Mouse (Mus musculus) frontal cortex, postnatal 36 days (tissue): ENCODE measurements around the gene Fam227a.

Source experiments
- DNase-seq, 2 experiments: peaks; one replicate each; pipeline ENCODE4 v3.0.0; 2022; ENCODE audit warnings: low spot score in 2 of 2

Gene Fam227a

DNA sequence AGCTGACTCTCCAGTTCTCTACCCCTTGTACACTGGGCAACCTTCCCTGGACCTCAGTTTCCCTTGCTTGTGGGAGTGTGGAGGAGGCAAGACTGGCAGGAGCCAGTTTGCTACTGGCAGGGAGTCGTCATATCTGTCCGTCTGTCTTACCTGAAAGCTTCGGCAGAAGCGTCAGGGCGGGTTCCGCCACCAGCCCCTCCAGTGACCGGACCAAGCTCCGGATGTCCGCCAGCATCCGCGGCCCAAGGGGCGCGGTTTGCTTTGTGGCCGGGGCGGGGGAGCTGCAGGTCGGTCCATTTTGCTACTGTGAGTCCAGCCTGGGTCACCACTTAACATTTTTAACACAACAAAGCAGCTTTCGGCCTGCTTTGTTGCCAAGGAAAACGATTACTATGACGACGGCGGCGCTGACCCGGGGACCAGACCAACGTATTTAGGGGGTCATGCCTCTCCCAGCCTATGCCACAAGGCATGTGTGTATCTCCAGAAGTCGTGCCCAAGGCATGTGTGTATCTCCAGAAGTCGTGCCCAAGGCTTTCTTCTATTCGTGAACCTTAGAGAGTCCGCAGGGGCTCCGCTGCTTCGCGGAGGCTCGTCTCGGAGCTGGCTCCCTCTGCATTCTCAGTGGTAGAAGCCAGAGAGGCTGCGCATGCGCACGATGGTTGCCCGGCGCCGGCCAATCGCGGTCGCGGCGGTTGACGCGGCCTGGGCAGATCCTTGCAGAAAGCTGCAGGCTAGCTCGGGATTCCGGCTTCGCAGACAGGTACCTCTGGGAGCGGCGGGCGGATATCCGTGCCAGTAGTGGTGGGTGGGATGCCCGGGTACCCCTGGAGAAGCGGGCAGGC, at the start of gene Fam227a, which contains the start of gene Cby1:
TSS of gene Fam227a (minus strand) at position 426 of the 845 bp plus-strand sequence.
TSS of gene Cby1 (plus strand) at position 669 of the 845 bp plus-strand sequence.
- peak; percentile 96 to 98 for DNase-seq

DNA sequence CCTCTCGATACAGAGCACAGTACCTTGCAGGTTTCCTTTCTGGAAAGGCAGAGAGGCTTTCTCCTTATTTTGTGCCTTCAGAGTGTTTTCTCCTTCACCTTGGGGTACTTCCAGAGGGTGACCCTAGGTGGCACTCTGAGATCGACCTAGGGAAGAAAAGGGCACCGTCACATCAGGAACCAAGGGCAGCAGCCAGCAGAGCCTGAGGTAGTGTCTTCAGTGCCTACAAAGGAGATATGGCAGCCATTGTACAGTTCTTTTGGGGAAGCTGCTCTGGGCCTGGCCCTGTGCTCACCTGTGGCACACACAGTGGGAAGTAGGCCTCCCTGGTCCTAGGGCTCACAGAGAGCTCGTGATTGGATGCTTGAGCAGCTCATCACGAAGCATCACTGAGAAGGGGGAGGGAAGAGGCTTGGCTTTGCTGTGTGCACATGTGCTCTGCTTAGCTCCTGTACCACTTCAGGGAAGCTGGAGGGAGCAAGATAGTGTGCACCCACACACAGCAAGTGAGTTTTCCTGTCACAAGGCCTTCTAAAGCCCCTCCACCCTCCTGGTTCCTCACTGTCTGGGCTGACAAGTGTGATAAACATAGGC, 49.6 kb upstream of the Fam227a start:
- no peak for DNase-seq

DNA sequence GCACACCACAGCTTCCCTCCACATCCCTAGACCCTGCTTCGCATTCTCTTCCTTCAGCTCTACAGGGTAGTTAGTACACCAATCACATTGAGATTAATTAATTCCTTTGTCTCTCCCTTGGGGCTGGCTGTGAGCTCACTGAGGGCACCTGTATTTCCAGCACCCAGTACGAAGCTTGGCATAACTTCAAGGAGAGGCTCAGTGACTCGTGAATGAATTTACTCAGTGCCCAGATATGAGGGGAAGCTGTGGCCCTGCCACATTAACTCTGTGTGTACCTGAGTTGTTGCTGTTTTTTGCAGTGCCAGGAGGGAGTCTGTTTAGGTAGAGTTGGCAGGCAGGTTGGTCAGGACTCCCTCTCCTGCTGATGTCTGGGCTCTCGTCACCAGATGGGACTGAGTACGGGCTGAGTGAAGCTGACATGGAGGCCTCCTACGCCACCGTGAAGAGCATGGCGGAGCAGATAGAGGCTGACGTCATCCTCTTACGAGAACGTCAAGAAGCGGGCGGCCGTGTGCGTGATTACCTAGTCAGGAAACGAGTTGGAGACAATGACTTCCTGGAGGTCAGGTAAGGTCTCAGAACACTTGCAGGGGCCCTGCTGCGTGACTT, 48.0 kb upstream of the Fam227a start:
- DNase-seq, result no peak

DNA sequence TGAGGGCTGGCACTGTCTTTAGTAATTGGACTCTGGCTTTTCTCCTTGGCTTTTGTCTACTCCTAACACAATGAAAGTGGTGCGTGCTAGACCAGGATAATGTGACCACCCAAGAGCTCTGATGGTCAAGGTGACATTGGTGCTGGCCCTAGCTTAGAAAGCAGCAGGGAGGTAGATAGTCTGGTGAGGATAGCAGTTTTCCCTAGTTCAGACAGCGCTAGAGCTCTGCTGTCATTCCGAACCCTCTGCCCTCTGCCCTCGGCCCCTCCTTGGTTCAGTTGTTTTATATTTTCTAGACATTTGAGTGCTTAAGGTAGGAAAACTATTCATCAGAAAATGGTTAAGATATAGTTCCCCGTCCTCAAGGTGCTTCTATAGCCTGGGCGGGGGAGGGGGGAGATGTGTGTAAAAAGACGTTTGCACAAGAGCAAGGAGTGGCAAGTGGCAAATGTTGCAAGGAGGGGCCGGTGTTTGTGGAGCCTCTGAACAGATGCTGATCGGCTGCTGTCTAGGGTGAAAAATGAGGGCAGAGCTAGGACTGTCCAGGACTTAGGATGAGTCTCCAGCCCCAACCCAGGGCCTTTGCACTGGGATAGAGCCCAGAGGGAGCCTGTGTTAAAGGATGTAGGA, 38.9 kb upstream of the Fam227a start:
- no peak for DNase-seq

DNA sequence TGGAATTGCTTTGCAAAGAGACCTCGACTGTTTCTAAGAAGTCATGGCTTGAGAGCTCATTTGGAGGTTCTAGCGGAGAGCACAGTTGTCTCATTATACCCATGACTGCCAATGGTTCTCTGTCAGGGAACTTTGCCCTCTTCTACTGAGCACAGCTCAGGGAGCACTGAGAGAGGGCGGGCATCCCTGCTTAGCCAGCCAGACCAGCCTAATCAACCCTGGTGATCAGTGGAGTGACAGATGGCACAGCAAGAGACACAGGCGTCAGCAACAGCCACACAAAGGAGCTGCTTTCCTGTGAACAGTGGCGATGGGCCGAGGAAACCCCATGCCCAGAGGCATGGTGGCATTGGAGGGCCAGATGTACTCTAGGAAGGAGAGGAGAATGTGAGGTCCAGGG, 38.3 kb upstream of the Fam227a start:
- no peak for DNase-seq

DNA sequence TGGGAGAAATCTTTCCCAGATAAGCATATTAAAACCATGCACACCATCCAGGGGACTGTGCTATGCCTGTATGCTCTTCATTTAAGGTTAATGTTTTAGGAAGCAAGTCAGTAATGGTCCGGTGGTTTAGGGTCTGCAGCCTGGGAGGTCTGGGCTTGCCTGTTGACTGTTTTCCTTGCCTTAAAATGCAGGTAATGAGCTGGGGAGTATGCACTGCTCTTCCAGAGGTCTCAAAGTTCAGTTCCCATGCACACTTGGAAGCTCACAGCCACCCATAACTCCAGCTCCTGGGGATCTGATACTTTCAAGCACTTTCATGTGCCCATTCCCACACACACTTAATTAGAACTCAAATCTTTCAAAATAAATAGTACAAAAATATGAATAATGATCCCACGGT, 37.8 kb upstream of the Fam227a start:
- no peak for DNase-seq

DNA sequence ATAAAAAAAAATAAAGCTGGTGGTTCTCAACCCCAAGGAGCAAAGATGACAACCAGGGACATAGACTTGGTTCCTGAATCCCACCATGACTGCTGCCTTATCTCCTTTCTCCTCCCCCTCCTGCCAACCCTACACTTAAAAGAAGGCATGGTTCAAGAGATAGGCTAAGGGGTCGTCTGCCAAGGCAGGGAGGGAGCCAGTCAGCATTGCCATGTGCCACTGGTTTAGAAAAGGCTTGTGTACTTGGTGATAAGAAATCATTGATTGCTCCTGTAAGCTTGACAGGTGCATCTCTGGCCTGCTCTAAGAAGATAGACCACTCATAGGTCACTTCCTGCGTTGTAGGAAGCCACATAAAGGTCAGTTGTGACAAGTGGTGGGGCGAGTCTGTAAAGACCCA, 36.8 kb upstream of the Fam227a start:
- DNase-seq, result no peak

DNA sequence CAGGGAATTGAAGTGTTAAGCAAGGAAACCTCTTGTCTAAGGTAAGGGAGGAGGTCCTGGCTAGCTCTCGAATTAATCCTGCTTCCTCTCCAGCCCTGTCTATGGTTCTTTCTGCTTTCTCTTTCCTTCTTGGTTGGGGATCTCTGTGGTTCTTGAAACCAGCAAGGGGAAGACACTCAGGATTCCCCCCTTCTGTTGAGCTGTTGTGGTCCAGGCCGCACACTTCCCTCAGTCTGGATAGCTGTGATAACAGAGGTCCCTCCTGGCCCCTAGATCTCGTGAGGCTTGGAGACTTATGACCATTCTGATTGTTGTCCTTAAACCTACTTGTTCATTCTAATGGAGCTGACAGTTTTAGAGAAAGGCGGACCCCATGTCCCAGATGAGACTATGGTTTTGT, 35.8 kb upstream of the Fam227a start:
- no peak for DNase-seq

DNA sequence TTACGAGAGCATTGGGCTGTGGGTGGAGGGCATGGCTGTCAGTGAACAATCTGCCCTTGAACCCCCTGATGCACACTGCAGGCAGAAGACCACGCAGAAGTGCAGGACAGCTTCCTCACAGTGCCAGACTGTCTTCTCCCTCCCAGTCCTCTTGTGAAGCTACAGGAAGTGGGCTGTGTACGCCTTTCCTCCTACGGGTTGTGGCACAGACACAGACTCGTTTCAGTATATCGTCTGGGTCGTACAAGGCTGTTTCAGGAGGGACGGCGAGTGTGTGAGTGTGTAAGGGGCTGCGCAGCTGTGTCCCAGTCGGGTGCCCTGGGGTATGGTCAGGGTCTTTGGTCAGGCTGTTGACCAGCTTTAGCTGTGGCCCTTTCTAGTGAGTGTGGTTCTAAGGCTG, 35.0 kb upstream of the Fam227a start:
- no peak for DNase-seq

DNA sequence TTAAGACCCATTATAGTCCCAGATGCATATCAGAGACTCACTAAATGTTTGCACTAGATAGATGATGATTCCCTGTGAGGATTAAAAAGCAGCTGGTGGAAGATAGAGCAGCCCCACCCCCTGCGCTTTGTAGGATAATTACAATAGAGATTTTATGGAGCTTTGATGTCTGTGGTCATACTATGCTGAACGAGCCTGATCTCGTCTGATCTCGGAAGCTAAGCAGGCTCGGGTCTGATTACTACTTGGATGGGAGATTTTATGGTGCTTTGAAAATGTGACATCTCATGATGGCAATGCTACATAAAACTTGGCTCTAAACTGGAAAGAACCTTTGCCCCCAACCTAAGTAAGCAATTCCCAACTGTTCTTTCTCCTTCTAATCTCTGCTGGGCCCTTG, 33.6 kb upstream of the Fam227a start:
- no peak for DNase-seq

DNA sequence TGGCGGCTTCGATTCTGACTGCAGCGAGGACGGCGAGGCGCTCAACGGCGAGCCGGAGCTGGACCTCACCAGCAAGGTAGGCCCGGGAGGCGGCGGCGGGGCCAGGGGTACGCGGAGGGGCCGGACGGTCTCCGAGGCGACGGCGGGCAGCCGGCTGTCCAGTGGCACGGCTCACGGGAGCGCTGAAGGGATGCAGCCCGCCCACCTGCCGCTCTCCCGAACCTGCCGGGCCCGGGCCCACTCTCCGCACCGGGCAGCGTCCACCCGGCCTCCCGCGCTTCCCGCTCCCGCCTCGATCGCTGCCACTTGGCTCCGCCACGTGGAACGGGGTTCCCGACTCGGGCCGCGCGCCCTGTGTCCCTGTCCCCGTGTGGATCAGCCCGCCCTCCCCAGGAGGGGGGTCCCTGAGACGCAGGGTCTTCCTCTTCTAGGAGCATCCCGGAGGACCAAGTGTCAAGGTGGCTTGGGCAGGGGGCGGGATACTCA, 32.3 kb upstream of the Fam227a start:
- no peak for DNase-seq

DNA sequence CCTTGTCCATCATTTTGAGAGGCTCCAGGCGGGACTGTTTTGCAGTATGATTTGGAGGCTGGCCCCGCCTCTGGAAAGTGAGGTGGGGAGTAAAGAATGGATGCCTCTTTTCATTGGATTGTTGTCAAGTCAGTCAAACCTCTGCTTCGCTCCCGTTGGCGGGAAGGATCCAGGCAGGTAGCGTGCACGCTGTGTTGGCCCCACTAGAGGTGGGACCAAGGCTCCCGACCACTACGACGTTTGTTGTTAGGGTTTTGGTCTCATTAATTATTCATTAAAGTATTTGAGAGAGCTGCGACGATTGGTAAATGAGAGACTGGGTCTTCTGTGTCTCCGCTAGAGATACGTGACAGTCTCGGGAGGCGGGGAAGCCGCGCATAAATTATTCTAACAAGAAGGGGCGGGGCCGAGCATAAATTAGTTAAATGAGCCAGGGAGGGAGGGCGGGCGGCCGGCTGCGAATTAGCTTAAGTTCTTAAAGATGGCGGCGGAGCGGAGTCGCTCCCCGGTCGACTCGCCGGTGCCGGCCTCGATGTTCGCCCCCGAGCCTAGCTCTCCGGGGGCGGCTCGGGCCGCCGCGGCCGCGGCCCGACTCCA, 31.8 kb upstream of the Fam227a start, which contains the start of gene Gtpbp1:
TSS of gene Gtpbp1 (plus strand) at position 420 of the 597 bp plus-strand sequence.
- DNase-seq, result peak; percentile 95 to 99

DNA sequence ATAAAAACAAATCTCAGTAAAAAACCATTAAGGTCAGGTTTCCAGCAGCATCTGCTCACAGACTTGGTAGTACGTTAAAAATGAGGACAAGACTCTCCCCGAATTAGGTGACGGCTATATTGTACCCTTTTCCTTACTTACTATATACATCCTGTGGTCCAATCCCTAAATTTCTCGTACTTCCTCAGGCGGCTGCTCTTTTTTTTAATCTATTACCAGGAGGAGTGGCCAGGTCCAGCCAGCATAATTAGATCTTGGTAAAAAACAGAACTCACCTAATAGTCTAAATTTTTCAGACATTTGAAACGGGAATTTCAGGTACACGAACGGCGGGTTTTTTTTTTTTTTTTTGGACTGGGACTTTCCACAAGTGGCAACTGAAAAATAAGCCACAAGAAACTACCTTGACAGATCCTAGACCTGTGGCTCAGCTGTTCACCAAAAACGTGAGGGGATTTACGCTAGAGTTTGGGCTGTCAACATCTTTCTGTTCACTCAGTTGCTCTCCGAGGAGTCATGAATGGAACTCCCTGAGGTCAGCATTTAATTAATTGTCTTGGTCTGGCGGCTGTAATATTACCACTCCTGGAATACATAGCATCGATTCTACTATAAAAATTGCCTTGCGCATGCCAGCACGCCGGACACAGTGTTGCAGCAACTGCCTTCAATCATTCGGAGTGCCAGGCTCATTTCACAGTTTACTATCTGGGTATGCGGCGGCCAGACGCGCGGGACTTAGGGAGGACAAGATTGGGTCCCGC, 31.1 kb upstream of the Fam227a start:
- DNase-seq, result no peak

DNA sequence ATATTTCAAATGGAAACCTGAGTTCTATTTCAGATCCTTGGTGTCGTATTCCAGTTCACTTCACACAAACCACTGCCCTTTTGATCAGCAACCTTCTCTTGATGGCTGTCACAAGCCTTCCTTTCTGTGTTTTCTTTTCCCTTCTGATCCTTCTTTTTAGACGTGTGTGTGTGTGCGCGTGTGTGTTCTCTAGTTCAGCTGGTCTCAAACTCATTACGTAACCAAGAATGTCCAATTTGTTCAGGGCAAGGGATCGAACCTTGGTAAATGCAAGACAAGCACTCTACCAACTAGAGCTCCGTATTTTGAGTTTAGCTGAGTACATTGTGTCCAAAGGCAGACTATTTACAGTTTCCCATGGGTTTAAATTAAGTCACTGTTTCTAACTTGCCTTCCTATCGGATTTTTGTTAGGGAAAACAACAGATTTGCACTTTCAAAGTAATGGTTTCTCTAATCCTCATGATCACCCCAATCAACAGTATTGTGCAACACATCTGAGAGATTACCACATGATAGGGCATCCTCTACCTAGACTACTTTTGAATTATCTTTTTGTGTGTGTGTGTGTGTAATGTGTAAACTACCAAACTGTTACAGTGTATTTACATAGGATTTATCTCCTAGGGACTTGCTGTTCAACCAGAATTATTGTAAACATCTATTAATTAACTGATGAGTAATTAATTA, 29.7 kb upstream of the Fam227a start:
- DNase-seq, result no peak

DNA sequence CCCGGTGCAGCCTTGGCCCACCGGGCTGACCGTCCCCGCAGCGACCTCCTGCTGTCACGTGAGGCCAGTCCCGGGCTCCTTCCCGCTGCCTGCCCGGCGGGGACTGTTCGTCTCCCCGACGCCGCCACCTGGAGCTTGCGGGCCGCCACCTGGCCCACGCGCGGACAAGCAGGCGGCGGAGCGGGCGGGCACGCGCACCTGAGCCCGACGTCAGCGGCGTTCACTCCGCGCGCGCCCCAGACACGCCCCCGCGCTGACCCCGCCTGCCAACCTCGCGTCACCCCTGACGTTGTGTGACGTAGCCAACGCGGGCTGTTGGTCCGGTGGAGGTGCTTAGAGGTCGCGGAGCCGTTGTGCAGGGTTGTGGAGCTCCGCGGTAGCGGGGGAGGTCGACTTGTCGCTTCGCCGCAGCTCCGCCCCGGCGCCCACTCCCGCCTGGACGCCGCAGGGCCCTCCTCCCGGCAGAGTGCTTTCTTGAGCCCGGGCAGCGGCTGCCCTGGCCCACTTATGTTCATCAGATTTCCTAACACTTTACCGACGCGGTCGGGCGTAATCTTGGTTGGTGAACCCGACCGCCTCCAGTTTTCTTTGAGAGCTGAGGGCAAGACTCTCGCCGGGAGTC, 29.0 kb upstream of the Fam227a start, which contains the start of gene Josd1:
TSS of gene Josd1 (minus strand) at position 274 of the 622 bp plus-strand sequence.
- DNase-seq, result peak; percentile 96

DNA sequence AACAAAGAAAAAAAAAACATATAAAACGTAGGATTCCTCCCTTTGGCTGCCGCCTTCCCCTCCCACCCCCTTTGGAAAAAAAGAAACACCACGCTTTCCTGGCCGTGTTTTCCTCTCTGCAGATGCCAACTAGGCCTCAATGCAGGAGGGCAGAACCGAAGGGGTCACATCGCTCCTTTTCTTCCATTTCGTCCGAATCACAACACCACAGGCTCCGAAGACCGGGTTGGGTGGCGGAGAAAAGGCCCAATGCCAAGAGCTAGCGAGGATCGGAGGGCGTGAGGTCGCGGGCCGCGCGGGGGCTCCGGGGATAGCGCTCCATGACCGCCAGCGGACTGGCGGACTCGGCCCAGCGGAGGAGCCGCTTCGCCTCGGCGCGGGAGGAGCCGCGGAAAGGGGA, 28.4 kb upstream of the Fam227a start:
- peak in 1 of 2 experiments; percentile 30 for DNase-seq

DNA sequence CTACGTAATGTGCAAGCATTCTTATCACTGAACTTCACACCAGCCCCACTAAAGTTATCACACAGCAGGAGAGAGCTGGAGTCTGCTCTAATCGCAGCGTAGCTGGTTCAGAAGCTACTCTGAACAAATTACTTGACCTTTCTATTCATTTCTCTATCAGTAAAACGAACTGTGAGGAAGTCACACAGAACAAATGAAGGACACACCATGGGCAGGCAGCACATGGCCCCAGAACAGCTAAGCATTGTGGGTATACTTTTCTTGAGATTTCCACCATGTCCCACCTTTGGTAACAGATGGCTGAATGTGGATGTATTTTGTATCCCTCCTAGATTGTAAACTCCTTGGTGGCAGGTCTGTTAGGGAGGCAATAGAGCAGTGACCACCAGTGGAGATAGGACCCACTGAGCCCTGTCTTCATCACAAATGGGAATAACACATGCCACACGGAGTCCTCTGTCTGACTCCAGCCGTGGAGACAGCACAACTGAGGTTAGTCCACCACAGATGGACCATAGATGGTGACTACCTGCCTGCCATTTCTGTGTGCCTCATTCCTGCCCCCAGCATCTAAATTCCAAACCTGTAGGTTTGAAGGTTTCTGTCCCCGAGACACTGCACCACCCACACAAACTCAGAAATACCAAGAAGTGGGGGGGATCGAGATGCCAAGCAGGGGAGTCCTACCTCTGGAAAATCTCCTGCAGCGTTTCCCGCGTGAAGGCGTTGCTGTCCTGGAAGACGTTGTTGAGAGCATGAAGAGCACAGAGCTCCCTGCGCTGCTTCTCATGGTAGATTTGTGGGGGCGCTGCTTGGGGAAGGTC, 27.5 kb upstream of the Fam227a start:
- DNase-seq, result no peak

DNA sequence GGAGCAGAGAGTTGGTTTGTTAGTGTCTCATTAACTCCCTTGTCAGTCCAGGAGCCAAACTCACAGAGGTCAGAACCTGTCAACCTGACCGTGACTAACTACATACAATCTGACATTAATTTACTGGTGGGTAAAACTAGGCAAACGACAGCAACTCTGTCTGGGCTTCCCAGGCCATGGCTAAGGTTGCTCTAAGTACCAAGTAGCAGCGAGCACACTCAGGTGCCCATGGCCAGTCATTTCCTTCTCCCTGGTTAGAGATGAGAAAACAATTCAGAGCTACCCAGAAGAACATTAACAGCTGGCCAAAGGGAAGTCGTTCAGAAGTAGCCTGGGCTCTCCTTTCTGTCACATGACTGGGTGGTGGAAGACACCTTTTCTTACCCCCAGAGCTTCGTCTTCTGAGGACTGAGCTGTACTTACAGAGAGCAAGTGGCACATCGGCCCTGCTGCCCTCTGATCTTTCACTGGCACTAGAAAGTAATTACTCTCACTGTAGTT, 26.4 kb upstream of the Fam227a start:
- no peak for DNase-seq

DNA sequence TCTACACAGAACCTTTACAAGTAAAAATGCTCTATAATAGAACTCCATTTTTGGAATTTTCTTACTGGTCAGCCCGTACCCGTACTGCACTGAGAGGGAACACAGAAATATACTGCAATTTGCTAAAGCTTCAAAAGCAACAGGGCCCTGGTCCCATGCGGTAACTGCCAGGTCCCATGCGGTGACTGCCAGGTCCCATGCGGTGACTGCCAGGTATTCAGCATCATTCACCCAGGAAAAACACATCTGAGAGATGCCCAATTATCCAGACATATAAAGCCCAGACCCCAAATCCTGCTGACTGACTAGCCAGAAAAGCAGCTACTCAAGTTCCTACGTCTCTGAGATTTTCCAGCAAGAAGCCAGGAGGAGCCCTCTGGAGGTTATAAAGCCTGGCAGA, 25.9 kb upstream of the Fam227a start:
- no peak for DNase-seq
